ENCODE assay signal across 9 mouse cellular contexts in genomic region chr2:163340263-163340662, GRCm38 (mm10). TPM values are rescaled to one million over a fixed set of nuclear protein-coding genes. Genes with fewer than 3 reads are reported as not detected.
A peak's percentile ranks its signal among the peaks of the same experiment; 100 is the strongest.
DNase-seq lines count a peak whose midpoint lies in the region; ATAC-seq and TF ChIP-seq lines count a peak whose summit lies in the region.
"Had no signal": no experiment of that assay in that cellular context is flagged by ENCODE, and none has a peak within 500 bp of the region (broad histone marks: within the 10 kb centered on the region; RNA-seq: fewer than 3 reads in every experiment).

No protein-coding gene starts in this region.

- in situ Hi-C loops in CH12.LX (cut with MboI; ENCODE audit: low pct_ligation_motif_present, low pct_unique_long_range_greater_than_20kb, low sequenced_read_pairs) = loop anchor here (5.0 kb wide), 1 partner anchor 52 kb away; no protein-coding TSS in a partner anchor

- peaks cover 71% of the 10 kb centered on the region for H3K27me3 ChIP-seq in CH12.LX (replicated peaks)
- peaks cover 44% of the 10 kb centered on the region for H3K27me3 ChIP-seq in heart, embryonic 10.5 days (ENCODE audit: insufficient read depth, poor library complexity, severe bottlenecking)
- peaks cover 39% of the 10 kb centered on the region for H3K27me3 ChIP-seq in liver, embryonic 16.5 days (ENCODE audit: control insufficient read depth, insufficient read depth, low read depth, low read length)

- H3K9me3 ChIP-seq in CH12.LX (replicated peaks; ENCODE audit: low read length) = peaks cover 8% of the 10 kb centered on the region
- H3K9me3 ChIP-seq in heart, embryonic 10.5 days = no peaks in the 10 kb centered on the region
- no peaks in the 10 kb centered on the region for H3K9me3 ChIP-seq in liver, embryonic 16.5 days (replicated peaks; ENCODE audit: control insufficient read depth, low read length)
- H3K9me3 ChIP-seq: limb, embryonic 15.5 days had no signal

- 23% methylated on average over 9 of the region's 9 CpGs for WGBS in heart, embryonic 10.5 days
- WGBS in liver, embryonic 16.5 days (ENCODE audit: insufficient replicate concordance) = 25% methylated on average over 9 of the region's 9 CpGs

- ATAC-seq in liver, embryonic 16.5 days (ENCODE audit: low read depth) = peak; percentile 56; the same call in 1 of the 2 replicates
- ATAC-seq in megakaryocyte, adult 5-6 weeks (ENCODE audit: poor library complexity, severe bottlenecking) = no peak

- TF ChIP-seq POLR2A in CH12.LX (IDR thresholded peaks at IDR 0.05; ENCODE audit: low read depth, low read length) = no peak

- no peaks in the 10 kb centered on the region for H3K79me2 ChIP-seq in CH12.LX (replicated peaks; ENCODE audit: control insufficient read depth, extremely low read depth, insufficient read depth, poor library complexity, severe bottlenecking)

- no peak for TF ChIP-seq EP300 in CH12.LX (IDR thresholded peaks at IDR 0.05; ENCODE audit: low read length)

- no peak overlapping the region for H3K9ac ChIP-seq in CH12.LX (ENCODE audit: insufficient read depth, low read depth)
- H3K9ac ChIP-seq in liver, embryonic 16.5 days (ENCODE audit: low read depth, low read length) = no peak overlapping the region

- H3K27ac ChIP-seq in CH12.LX (ENCODE audit: insufficient read depth, low read depth) = no peak overlapping the region
- 0 out of 2 replicates have a peak overlapping the region, but pooled peaks have one; percentile 16 for H3K27ac ChIP-seq in heart, embryonic 10.5 days
- H3K27ac ChIP-seq in liver, embryonic 16.5 days (ENCODE audit: low read length) = no peak overlapping the region
- H3K27ac ChIP-seq: limb, embryonic 15.5 days had no signal

- H3K4me1 ChIP-seq in CH12.LX (ENCODE audit: control insufficient read depth in 1 of 2, insufficient read depth in 2 of 2) = no peaks in the 10 kb centered on the region
- H3K4me1 ChIP-seq in heart, embryonic 10.5 days = peaks cover 41% of the 10 kb centered on the region
- no peaks in the 10 kb centered on the region for H3K4me1 ChIP-seq in liver, embryonic 16.5 days (ENCODE audit: control insufficient read depth, low read depth, low read length)

- no peak overlapping the region for H3K4me3 ChIP-seq in CH12.LX (replicated peaks in 1 of 3; ENCODE audit: low read depth in 2 of 3, low read length in 2 of 3, poor library complexity in 1 of 3)
- no peak overlapping the region for H3K4me3 ChIP-seq in heart, embryonic 10.5 days
- H3K4me3 ChIP-seq in liver, embryonic 16.5 days (ENCODE audit: low read depth, low read length) = no peak overlapping the region

- no peak overlapping the region for H3K4me2 ChIP-seq in CH12.LX (ENCODE audit: insufficient read depth, low read depth, poor library complexity, severe bottlenecking)
- no peak overlapping the region for H3K4me2 ChIP-seq in liver, embryonic 16.5 days (ENCODE audit: low read depth, low read length)

- no peaks in the 10 kb centered on the region for H3K36me3 ChIP-seq in CH12.LX (replicated peaks in 1 of 2; ENCODE audit: control insufficient read depth in 1 of 2, insufficient read depth in 1 of 2, low read length in 1 of 2)
- peaks cover 76% of the 10 kb centered on the region for H3K36me3 ChIP-seq in heart, embryonic 10.5 days
- no peaks in the 10 kb centered on the region for H3K36me3 ChIP-seq in liver, embryonic 16.5 days (ENCODE audit: control insufficient read depth, insufficient read depth)
- H3K36me3 ChIP-seq: limb, embryonic 15.5 days had no signal

- TF ChIP-seq RAD21 in CH12.LX (IDR thresholded peaks at IDR 0.05; ENCODE audit: low read depth, low read length) = peak; percentile 73

- dilution Hi-C loops in CH12.LX (cut with MboI; ENCODE audit: extremely low pct_ligation_motif_present, extremely low pct_unique_long_range_greater_than_20kb, low sequenced_read_pairs) = no loop called here

- TF ChIP-seq CTCF in CH12.LX (conservative IDR thresholded peaks at IDR 0.05 in 1 of 2, IDR thresholded peaks at IDR 0.05 in 1 of 2; ENCODE audit: low read depth in 2 of 2, low read length in 2 of 2) = peak; percentile 51 to 82; a peak in 3 of 4 replicates

- DNase-seq in CH12.LX (ENCODE audit: extremely low read depth) (peak; percentile 44), adipocyte (ENCODE audit: low spot score) (peak; percentile 64)
- peak; percentile 86 for DNase-seq in embryo, embryonic 10.5 days (ENCODE audit: low spot score)
- DNase-seq in heart, embryonic 10.5 days (ENCODE audit: low spot score) = peak; percentile 89
- DNase-seq in kidney, postnatal 14 days = peak; percentile 74
- peak; percentile 82 for DNase-seq in retina, postnatal 1 day

TF ChIP-seq in CH12.LX, 34 proteins besides CTCF, POLR2A, EP300 and RAD21:
- TF ChIP-seq MAFK (IDR thresholded peaks at IDR 0.05; ENCODE audit: insufficient replicate concordance, low read length) (no peak), RCOR1 (conservative IDR thresholded peaks at IDR 0.05; ENCODE audit: low read depth, low read length) (no peak), SMC3 (IDR thresholded peaks at IDR 0.05; ENCODE audit: low read depth, low read length) (peak; percentile 83), ETS1 (conservative IDR thresholded peaks at IDR 0.05; ENCODE audit: low read depth, low read length) (no peak)

RNA-seq across cellular contexts. Expression of gene Jph2, which starts 57.5 kb away (rescaled TPM):
- total RNA-seq in CH12.LX (2012; rRNA removed) = not detected in 2 replicates
- not detected in 2 replicates for total RNA-seq in CH12.LX (2014; rRNA removed)
- polyA plus RNA-seq in CH12.LX (2012; ENCODE audit: insufficient read length, low read depth) = not detected in 2 replicates
- 32.5 and 43.7 TPM in 2 replicates for polyA plus RNA-seq in heart, embryonic 10.5 days (2016; fragmentation: Nextera tagmentation; extraction: Ambion mirVana)
- 0.09 and 0.30 TPM in 2 replicates for polyA plus RNA-seq in liver, embryonic 16.5 days (2015; fragmentation: Nextera tagmentation; extraction: Ambion mirVana)
- not detected in 2 replicates for total RNA-seq in megakaryocyte, adult 5-6 weeks (2015)
- total RNA-seq in megakaryocyte, adult 5-6 weeks (2017) = not detected in 2 replicates

Comparison
In these comparisons a context has a peak if more than half of its experiments do, and no peak if none do; other contexts are left out.
1. RNA of gene Jph2, which starts 57.5 kb away (polyA plus RNA-seq): 32.5 to 43.7 TPM in heart, embryonic 10.5 days; 0.09 to 0.30 TPM in liver, embryonic 16.5 days and not detected in CH12.LX; every median in the first group is over 10 times any median in the second.
2. Peak in every context shown above with its lines, with median percentiles within 50 percentile points of each other: DNase-seq.